Mouse (Mus musculus): ENCODE data around the gene Taok1.

Taok1 gene

DNA sequence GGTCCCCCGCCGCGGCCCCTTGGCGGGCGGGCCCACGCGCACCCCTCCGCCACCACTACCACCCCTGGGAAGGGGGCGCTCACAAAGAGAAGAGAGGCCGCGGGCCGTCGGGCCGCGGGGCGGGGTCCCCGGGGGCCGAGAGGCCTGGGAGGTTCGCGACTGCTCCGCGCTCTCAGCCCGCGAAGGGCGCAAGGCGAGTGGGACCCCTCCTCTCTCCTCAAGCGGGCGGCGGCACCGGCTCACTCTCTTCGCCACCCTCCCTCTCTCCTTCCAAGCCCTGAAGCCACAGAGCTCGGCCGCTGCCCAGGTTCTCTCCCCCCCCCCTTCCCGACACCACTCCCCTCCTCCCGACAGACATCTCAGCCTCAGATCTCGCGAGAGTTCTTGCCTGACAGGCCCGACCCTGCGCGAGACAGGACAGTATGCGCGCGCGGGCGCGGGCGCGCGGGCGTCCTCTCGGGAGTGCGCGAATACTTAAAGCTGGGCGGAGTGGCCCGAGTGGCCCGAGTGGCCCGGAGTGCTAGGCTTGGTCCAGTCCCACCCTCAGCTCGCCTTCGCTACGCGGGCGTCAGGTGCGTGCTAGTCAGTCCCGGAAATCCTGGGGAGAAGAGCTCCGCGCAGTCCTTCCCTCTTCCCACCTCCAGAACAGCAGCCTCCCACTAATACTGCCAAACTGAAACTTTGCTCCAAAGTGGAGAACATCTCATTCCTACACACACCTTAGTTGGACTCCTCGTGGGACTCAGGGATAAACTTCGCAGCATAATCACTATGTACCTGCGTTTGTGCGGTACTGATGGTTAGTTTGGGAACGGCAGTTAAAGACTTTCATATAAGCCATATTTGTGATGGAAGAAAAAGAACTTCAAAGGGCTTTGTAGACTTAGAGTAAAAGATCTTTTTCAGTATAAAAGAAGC, at the start of gene Taok1:
Gene Taok1, minus strand, starts transcription at position 278 of the 918 bp plus-strand sequence.
- in situ Hi-C loops (cut with MboI, MseI): no loop called here

- in situ Hi-C loops (cut with MboI, MseI): loop anchor here (5.0 kb wide), 1 partner anchor 71 kb away; no protein-coding TSS in a partner anchor
Observed at GRCm38 (mm10) chr11:77653406-77654190, 46.0 kb upstream of the Taok1 start.

DNA sequence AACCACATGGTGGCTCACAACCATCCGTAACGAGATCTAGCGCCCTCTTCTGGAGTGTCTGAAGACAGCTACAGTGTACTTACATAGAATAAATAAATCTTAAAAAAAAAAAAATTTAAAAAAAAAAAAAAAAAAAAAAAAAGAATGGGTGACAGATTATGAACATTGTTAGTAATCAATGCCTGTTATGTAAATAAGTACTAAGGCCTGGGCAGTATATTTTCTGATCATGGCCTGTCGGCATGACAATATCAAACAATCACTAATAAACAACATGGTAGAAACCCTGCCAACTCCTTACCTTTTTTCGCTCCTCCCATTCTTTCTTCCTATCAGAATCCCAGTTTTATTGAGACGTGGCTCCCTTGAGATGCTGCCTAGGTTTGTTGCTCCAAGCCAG, 44.9 kb upstream of the Taok1 start:
- in situ Hi-C loops (cut with MboI, MseI): loop anchor here (5.0 kb wide), 1 partner anchor 70 kb away; no protein-coding TSS in a partner anchor

DNA sequence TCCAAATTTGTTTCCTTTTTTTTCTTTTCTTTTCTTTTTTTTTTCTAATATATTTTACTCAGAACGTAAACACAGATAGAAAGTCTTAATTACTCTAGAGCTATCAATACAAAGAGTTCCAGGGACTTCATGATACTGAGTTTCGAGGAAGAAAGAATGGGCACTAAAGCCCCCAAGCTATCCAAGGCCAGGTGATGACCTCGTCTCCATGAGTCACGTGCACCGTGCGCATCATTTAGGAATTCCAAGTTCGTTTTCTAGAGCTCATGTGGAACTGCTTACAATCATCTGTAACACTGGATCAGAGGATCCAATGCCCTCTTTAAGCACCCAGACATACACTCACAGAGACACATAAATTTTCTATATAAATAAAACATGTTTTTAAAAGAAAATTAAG, 41.3 kb upstream of the Taok1 start:
- in situ Hi-C loops (cut with MboI, MseI): no loop called here

- in situ Hi-C loops (cut with MboI, MseI): no loop called here
Observed at GRCm38 (mm10) chr11:77645481-77645880, 37.9 kb upstream of the Taok1 start.

- in situ Hi-C loops (cut with MboI, MseI): no loop called here
Observed at GRCm38 (mm10) chr11:77641390-77641789, 33.8 kb upstream of the Taok1 start.

DNA sequence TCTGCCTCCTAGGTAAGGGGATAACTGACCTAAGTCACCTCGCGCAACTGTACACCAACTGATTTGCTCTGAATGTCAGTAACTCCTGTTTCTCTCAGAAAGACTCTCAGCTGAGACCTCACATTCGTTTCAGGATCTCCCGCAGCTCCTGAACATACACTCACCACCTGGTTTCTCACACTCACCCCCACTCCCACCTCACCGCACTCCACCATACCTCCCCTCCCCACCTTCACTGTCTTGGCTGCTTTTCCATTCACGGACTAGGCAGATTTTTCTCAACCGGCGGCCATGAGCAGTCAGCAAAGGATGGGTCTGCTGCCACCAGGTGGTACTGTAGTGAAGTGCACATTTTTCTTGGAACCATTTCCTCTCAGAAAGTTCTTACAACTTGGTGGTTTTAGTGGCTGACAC, 22.6 kb upstream of the Taok1 start:
- in situ Hi-C loops (cut with MboI, MseI): no loop called here

DNA sequence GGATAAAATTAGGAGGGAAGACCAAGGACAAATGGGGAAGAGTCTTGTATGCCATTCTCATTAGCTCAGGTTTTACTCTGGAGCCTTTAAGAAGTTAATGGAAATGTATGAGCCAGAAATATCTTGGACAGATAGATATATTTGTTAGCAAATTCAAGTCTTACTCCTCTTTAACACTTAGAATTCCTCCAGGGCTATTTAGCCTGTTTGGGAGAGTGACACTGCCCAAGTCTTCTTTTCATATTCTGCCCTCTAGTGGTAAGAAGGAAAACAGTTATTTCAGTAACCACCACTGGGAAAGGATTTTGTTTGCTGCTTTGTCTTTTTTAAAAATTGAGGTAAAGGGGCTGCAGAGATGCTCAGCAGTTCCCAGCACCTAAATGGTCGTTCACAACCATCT, 21.9 kb upstream of the Taok1 start:
- in situ Hi-C loops (cut with MboI, MseI): no loop called here

- in situ Hi-C loops (cut with MboI, MseI): no loop called here
Observed at GRCm38 (mm10) chr11:77626596-77627535, 19.3 kb upstream of the Taok1 start.

GRCm38 (mm10) chr11:77625061-77625855, 17.6 kb upstream of the Taok1 start:
- in situ Hi-C loops (cut with MboI, MseI): no loop called here

DNA sequence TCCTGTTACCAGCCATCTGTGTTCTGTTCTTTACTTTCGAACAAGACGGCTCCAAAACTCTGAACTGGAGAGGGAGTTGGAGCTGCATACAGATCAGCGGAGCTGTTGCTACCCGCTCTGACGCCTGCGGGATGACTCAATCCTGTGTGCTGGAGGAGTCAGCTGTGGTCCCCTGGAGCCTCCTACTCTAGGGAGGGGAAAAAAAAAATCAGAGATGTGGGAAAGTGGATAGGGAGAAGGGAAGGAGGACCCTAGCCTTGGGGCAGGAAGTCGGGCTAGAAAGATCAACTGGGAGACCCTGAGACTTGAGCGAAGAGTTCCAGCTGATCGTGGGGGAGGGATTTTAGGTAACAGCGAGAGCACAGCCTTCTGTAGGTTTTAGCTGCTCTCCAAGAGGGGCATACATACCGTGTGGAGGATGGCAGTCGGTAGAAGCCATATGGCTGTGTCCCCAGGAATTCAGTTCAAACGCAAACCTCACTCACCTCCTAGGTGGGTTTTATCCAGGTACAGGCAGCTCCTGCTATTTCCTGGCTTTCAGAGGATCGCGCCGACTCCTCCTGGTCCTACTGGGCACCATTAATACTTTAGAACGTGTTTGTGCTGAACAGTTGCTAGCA, 16.9 kb upstream of the Taok1 start:
- in situ Hi-C loops (cut with MboI, MseI): no loop called here

- in situ Hi-C loops (cut with MboI, MseI): no loop called here
Observed at GRCm38 (mm10) chr11:77624002-77624401, 16.4 kb upstream of the Taok1 start.

- in situ Hi-C loops (cut with MboI, MseI): no loop called here
Observed at GRCm38 (mm10) chr11:77621902-77622535, 14.4 kb upstream of the Taok1 start.

DNA sequence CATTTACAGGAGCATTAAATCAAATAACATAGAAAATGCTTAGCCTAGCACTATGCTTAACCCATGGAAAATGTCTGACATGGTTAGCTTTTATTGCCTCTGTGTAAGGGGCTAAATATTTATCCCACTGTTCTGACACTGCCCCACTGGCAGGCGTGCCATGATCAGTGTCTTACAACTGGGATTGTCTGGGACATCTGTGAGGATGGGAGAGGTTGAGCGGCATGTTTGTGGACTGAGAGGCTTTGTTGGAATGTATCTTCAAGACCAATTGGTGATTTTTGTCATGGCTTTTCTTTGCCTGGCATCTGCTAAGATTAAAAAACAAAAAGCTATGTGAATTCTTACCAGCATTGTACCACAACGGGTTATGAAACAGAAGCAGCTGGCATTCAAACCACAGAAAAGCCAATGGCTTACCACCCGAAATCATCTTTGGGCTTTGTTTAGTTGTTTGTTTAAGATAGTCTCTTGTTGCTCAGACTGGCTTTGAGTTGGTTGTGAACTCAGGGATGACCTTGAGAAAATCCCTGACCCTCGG, 7.5 kb upstream of the Taok1 start:
- in situ Hi-C loops (cut with MboI, MseI): no loop called here

DNA sequence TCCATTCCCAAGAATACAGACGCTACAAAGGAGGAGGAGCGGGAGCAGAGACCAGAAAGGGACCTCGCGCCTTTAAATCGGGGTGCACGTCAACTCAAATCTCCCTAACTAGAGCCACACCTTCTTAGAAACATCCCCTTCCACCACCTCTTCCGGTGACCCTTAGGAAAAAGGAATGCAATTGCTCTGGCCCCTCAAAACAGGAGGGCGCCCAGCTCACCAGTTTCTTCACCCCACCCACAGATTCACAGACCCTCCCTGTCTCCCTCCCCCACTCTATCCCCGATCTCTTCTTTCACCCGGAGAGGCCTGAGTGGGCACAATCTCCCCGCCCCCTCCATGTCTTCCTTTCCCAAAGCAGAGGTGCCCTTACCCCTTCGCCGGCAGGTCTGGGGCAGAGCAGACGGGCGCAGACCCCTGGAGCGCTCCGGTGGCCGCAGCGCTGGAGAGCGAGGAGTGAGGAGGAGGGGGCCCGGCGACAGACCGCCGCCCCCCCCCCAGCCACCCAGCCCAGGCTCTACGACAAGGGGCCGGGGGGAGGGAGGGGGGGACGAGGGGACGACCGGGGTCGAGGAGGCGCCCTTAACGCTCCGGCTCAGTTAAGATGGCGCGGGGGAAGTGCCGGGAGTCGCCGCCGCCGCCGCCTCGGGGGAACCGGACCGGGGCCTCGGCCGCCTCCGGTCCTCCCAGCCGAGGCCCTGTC, 629 bp downstream of the Taok1 start:
- in situ Hi-C loops (cut with MboI, MseI): no loop called here

- in situ Hi-C loops (cut with MboI, MseI): no loop called here
Observed at GRCm38 (mm10) chr11:77606469-77606834, 1.2 kb downstream of the Taok1 start.

DNA sequence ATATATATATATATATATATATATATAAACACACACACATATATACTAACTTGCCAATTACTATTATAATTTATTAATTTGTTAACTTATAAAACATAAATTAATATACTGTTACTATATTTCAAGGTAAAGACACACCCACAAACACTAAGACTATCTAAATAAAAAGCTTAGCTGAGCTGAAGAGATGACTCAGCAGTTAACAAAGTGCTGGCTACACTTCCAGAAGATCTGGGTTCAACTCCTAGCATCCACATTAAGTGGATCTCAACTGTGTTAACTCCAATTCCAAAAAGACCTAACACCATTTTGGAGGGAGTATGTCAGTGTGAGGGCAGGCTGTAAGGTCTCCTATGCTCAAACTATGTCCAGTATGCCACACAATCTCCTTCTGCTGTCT, 10.3 kb downstream of the Taok1 start:
- in situ Hi-C loops (cut with MboI, MseI): no loop called here

GRCm38 (mm10) chr11:77591388-77591787, 16.2 kb downstream of the Taok1 start:
- in situ Hi-C loops (cut with MboI, MseI): no loop called here

DNA sequence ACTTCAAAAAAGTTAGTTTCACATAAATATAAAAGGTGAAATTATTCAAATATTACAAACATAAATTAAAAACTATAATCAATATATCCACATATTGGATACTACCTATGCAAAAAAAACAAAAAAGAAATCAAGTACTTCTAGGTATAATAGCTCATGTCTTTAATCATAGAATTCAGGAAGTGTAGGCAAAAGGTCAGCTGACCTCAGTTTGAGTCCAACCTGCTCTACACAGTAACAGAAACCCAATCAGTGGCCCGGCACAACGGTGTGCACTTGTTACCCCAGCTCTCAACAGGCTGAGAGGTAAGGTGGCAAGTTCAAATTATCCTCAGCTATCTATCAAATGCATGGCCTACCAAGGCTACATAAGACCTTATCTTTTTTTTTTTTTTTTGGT, 16.8 kb downstream of the Taok1 start:
- in situ Hi-C loops (cut with MboI, MseI): no loop called here
